Mouse (Mus musculus): Measurements from ENCODE around the gene Capn11.

Gene Capn11

GRCm38 (mm10) chr17:45659225-45659624, at the start of gene Capn11:
Capn11 (minus strand) TSS chr17:45659325.
- no peak for DNase-seq (ENCODE audit: low read depth)

GRCm38 (mm10) chr17:45708179-45708578, 49.1 kb upstream of the Capn11 start:
- no peak for DNase-seq (ENCODE audit: low read depth)

GRCm38 (mm10) chr17:45707376-45707775, 48.3 kb upstream of the Capn11 start:
- DNase-seq (ENCODE audit: low read depth), result no peak

DNA sequence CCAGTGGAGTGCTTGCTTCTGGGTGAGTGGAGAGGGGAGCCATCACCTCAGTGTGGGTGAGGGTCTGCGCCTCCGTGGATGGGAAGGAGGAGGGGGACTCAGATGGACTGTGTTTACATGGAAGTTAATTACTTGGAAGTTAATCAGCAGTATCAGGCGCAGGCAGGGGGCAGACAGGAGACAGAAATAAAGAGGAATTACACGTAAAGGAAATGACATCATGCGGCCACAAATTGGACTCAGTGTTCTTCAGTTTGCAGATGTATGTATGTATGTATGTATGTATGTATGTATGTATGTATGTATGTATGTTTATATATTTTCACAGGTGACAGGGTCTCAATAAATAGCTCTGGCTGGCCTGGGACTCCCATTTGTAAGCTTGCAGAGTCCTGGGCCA, 47.7 kb upstream of the Capn11 start:
- no peak for DNase-seq (ENCODE audit: low read depth)

DNA sequence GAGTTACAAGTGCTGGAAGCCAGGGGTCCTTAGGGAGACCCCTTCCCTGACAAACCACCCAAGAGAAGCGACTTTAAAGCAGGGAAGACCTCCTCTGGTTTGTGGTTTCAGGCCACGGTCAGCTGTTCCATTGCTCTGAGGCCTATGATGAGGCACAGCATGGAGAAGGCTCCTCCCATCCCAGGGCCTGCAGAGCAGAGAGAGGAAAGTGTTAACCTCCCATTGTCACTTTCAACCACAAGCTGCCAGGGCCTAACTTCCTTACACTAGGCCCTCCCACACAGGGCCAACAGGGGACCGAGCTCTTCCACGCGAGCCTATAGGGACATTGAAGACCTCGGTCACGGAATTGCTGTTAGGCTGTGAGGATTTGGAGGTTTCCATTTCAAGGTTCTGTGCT, 44.1 kb upstream of the Capn11 start:
- DNase-seq (ENCODE audit: low read depth), result peak; percentile 62

GRCm38 (mm10) chr17:45702254-45702653, 43.1 kb upstream of the Capn11 start:
- DNase-seq (ENCODE audit: low read depth), result no peak

- no peak for DNase-seq (ENCODE audit: low read depth)
Observed at GRCm38 (mm10) chr17:45701236-45701591, 42.1 kb upstream of the Capn11 start.

DNA sequence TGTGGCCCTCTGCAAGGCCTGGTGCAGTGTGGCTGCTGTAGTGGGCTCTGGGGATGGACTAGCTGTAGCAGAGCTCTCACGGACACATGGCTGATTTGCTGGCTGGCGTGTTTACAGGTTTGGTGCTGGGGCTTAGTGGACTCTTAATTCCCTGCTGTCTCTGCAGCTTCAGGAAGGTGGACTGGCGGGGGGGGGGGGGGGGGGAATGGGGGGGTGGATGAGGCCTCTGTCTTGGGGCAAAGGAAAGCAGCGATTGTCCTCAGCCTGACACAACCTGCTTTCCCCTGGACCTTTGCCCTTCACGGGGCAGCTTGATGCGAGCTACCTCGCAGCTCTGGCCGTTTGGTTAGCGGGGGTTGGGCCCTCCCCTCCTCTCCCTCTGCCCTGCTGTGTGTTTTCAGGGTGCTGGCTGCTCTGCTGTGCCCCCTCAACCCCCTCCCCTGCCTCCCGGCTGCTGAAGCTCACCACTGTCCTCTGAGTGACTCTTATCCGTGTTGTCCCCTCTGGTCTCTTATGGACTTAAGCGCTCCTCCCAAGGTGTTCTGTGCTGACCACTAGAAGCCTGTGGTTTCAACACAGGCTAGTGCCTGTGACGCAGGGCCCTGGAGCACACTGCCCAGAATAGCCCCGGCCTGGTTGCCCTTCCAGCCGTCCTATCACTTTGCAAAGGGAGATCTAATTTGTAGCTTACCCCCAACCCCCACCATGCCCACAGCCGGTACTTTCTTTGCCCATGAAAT, 41.5 kb upstream of the Capn11 start:
- no peak for DNase-seq (ENCODE audit: low read depth)

GRCm38 (mm10) chr17:45699039-45699740, 40.1 kb upstream of the Capn11 start:
- no peak for DNase-seq (ENCODE audit: low read depth)

DNA sequence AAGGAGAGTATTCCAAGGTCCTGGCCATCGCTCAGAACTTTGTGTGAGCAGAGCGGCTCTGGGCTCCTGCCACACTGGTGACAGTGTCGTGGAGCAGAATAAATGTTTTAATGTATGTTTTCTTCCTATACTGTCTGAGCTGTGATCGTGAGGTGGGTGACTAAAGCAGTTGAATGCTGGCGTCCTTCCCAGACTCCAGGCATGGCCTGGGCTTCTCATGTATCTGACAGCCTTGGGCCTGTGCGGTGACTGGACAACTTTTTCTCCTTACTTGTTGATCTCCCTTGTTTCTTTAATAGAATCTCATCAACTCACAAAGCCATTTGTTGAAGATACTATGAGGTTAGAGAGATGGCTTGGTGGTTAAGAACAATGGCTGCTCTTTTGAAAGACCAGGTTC, 39.2 kb upstream of the Capn11 start:
- DNase-seq (ENCODE audit: low read depth), result no peak

DNA sequence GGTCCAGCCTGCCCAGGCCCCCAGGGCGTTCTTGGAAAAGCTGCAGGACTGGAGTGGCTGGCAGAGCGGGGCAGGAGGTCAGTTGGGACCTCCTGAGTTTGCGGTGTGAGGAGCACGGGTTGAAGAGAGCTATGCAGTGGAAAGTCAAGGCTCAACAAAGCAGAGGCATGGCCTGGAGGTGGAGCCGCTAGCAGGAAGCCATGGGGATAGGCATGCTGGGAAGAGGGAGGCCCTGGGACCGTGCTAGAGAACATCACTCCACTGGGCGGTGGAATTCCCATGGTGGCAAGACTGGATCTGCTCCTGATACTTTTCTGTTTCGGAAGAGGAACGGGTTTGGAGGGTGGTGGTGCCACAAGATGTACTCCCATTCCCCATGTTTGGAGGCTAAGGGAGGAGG, 37.9 kb upstream of the Capn11 start:
- DNase-seq (ENCODE audit: low read depth), result no peak

DNA sequence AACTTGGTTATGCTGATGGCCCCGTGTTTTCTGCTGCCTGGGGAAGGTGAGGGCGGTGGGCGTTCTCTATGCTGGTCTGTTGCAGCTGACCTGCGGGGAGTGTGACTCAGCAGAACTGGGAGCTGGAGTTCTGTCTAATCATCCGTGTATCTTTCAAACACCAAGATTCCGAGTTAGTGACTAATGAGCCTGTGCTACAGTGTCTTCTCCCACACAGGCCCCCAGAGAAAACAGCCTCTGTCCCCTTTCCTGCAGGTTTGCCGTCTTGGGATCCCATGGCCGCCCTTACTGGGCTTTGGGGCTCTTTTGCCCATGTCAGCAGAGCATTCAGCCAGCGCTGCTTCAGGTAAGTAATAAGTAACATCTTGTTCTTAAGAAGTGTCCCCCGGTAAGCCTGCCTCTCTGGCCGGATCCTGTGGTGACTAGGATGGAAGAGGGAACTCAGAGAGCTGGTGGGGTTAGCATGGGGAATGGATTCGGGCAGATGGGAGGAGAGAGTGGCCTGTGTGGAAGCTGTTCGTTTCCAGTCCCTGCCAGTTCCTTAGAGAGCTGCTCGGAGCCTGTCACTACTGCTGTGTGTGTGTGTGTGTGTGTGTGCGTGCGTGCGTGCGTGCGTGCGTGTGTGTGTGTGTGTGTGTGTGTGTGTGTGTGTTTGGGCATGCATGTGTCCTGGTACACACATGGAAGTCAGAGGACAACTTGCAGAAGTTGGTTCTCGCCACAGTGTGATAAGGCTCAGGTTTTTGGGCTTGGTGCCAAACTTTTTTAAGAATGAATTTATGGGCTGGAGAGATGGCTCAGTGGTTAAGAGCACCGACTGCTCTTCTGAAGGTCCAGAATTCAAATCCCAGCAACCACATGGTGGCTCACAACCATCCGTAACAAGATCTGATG, 36.3 kb upstream of the Capn11 start:
- no peak for DNase-seq (ENCODE audit: low read depth)

GRCm38 (mm10) chr17:45693812-45694565, 34.9 kb upstream of the Capn11 start:
- DNase-seq (ENCODE audit: low read depth), result no peak

GRCm38 (mm10) chr17:45692159-45692558, 33.0 kb upstream of the Capn11 start:
- DNase-seq (ENCODE audit: low read depth), result no peak

- no peak for DNase-seq (ENCODE audit: low read depth)
Observed at GRCm38 (mm10) chr17:45690044-45690443, 30.9 kb upstream of the Capn11 start.

DNA sequence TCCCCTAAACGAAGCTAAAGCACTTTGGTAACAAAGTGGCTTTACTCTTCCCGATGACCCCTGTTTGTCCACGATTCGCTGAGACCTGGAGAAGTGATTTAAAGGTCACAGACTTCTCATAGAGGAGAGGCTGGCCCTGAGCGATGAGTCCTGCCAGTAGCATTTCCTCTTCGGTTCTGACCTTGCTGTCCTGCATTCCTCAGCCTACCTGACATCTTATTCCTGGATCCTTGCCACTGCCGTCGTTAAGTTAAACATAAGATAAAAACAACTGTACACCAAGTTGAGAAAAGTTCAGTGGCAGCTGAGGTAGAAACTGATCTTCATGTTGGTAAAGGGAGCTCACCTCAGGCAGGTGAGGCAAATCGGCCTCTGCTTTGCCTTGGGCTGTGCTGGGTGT, 30.0 kb upstream of the Capn11 start:
- DNase-seq (ENCODE audit: low read depth), result no peak

DNA sequence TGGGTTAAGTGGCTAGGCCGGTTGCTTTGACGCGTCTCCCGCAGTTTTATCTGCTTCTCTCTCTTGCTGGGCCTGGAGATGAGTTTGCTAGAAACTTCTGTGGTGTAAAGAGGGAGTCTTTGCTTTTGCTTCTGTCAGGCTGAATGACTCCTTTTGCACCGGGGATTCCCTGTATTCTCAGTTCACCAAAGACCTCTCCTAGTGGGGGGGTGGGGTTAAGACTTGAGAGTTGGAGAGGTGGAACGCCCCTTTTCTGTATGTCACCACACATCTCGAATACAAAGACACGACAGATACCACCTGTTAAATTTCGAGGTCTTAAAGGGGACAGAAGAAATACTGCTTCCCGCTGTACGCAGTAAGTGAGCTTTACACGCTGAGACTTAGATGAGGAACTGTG, 27.6 kb upstream of the Capn11 start, which contains the start of gene Tmem63b:
Gene Tmem63b (minus strand): TSS at position 190 of the 400 bp plus-strand sequence.
- DNase-seq (ENCODE audit: low read depth), result no peak

- DNase-seq (ENCODE audit: low read depth), result peak; percentile 81
Observed at GRCm38 (mm10) chr17:45686093-45686619, 27.0 kb upstream of the Capn11 start, which contains the start of gene Mrpl14. Mrpl14 (plus strand) TSS chr17:45686322.

- DNase-seq (ENCODE audit: low read depth), result no peak
Observed at GRCm38 (mm10) chr17:45685171-45686092, 26.3 kb upstream of the Capn11 start.

- DNase-seq (ENCODE audit: low read depth), result no peak
Observed at GRCm38 (mm10) chr17:45684667-45685131, 25.6 kb upstream of the Capn11 start.
